10 mouse cellular contexts compared by ENCODE assay signal in the genomic region with DNA sequence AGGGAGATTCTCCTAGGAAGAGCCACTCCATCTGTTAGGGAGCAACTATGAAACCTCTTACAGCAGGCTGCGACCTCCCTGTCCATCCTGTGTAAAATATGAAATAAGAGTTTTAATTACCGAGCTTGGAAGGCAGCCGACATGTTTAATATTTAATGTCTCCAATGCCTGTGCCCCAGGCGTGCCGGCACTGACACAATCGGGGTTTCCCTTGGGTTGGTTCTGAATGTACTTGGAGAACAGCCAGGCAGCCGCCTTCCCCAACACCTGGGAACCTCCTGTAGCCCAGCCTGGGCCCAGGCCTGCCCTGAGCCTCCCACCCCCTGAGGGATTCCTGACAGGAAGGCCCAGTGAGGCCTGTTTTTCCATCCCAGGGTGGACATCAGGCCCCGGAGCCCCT. TPM values are rescaled to one million over a fixed set of nuclear protein-coding genes. Genes with fewer than 3 reads are reported as not detected.
DNase-seq lines count a peak whose midpoint lies in the region; ATAC-seq lines count a peak whose summit lies in the region.
"Had no signal": no experiment of that assay in that cellular context is flagged by ENCODE, and none has a peak within 500 bp of the region (broad histone marks: within the 10 kb centered on the region; RNA-seq: fewer than 3 reads in every experiment).

No protein-coding gene starts in this region.

- no peak for ATAC-seq in kidney, embryonic 16.5 days (ENCODE audit: low FRiP score, low TSS enrichment)
- no peak for ATAC-seq in hindbrain, embryonic 14.5 days (ENCODE audit: low FRiP score)
- ATAC-seq in neural tube, embryonic 14.5 days (ENCODE audit: low read depth): peak; percentile 50; the same call in 1 of the 2 replicates

- no peak overlapping the region for H3K9ac ChIP-seq in kidney, embryonic 16.5 days (replicated peaks; ENCODE audit: low read length)
- H3K9ac ChIP-seq in hindbrain, embryonic 14.5 days: no peak overlapping the region
- H3K9ac ChIP-seq in neural tube, embryonic 14.5 days (replicated peaks; ENCODE audit: low read depth, low read length): no peak overlapping the region
- H3K9ac ChIP-seq: liver, embryonic 14.5 days had no signal

- DNase-seq in kidney, adult 11 months: peak; percentile 30
- DNase-seq in hindbrain, embryonic 14.5 days (ENCODE audit: low spot score): no peak
- peak; percentile 49 for DNase-seq in kidney, postnatal 14 days
- DNase-seq in heart, postnatal 10 days: no peak
- no peak for DNase-seq in spleen, postnatal 14 days (ENCODE audit: low spot score in 2 of 2)
- DNase-seq in frontal cortex, postnatal 36 days (ENCODE audit: low spot score in 2 of 2): no peak

- 70% methylated on average over 8 of the region's 8 CpGs for WGBS in kidney, embryonic 16.5 days
- 60% methylated on average over 8 of the region's 8 CpGs for WGBS in hindbrain, embryonic 14.5 days
- 56% methylated on average over 8 of the region's 8 CpGs for WGBS in neural tube, embryonic 14.5 days

- no peaks in the 10 kb centered on the region for H3K4me1 ChIP-seq in kidney, embryonic 16.5 days (ENCODE audit: insufficient read depth, low read length)
- H3K4me1 ChIP-seq in hindbrain, embryonic 14.5 days (replicated peaks; ENCODE audit: control insufficient read depth, insufficient read depth, low read length): 0 out of 2 replicates have a peak, but pooled peaks cover 7% of the 10 kb centered on the region
- H3K4me1 ChIP-seq in neural tube, embryonic 14.5 days (ENCODE audit: control insufficient read depth, insufficient read depth, low read length): no peaks in the 10 kb centered on the region

- H3K36me3 ChIP-seq in kidney, embryonic 16.5 days (ENCODE audit: insufficient read depth, low read length): no peaks in the 10 kb centered on the region
- H3K36me3 ChIP-seq in hindbrain, embryonic 14.5 days (replicated peaks; ENCODE audit: control insufficient read depth, insufficient read depth): no peaks in the 10 kb centered on the region
- H3K36me3 ChIP-seq in neural tube, embryonic 14.5 days (ENCODE audit: control insufficient read depth, insufficient read depth, low read length): no peaks in the 10 kb centered on the region

- H3K9me3 ChIP-seq in kidney, embryonic 16.5 days (ENCODE audit: low read length): no peaks in the 10 kb centered on the region
- no peaks in the 10 kb centered on the region for H3K9me3 ChIP-seq in hindbrain, embryonic 14.5 days (ENCODE audit: control insufficient read depth, low read length)
- no peaks in the 10 kb centered on the region for H3K9me3 ChIP-seq in neural tube, embryonic 14.5 days (ENCODE audit: control insufficient read depth, low read length)

- intact Hi-C loops in heart, postnatal 10 days (cut with DNase I): loop anchor here (1.0 to 5.0 kb wide), 4 partner anchors 55 to 249 kb away; no protein-coding TSS in a partner anchor

- H3K27me3 ChIP-seq in kidney, embryonic 16.5 days (ENCODE audit: insufficient read depth, low read length): no peaks in the 10 kb centered on the region; the same call in 1 of the 2 replicates
- 0 out of 2 replicates have a peak, but pooled peaks cover 5% of the 10 kb centered on the region for H3K27me3 ChIP-seq in hindbrain, embryonic 14.5 days (ENCODE audit: control insufficient read depth, insufficient read depth, low read length)
- no peaks in the 10 kb centered on the region; the same call in 1 of the 2 replicates for H3K27me3 ChIP-seq in neural tube, embryonic 14.5 days (ENCODE audit: control insufficient read depth, insufficient read depth, low read length)

- H3K4me2 ChIP-seq in kidney, embryonic 16.5 days (replicated peaks; ENCODE audit: low read depth, low read length): no peak overlapping the region
- no peak overlapping the region for H3K4me2 ChIP-seq in hindbrain, embryonic 14.5 days (replicated peaks)
- no peak overlapping the region for H3K4me2 ChIP-seq in neural tube, embryonic 14.5 days (ENCODE audit: low read depth, low read length)

- H3K4me3 ChIP-seq in kidney, embryonic 16.5 days (ENCODE audit: low read length): no peak overlapping the region
- H3K4me3 ChIP-seq in hindbrain, embryonic 14.5 days (replicated peaks; ENCODE audit: low read length): no peak overlapping the region
- H3K4me3 ChIP-seq in neural tube, embryonic 14.5 days (ENCODE audit: low read depth, low read length): no peak overlapping the region
- H3K4me3 ChIP-seq: myocyte had no signal

- H3K27ac ChIP-seq in kidney, embryonic 16.5 days (ENCODE audit: low read length): no peak overlapping the region
- peak overlapping the region; percentile 27; the same call in 1 of the 2 replicates for H3K27ac ChIP-seq in hindbrain, embryonic 14.5 days
- H3K27ac ChIP-seq in neural tube, embryonic 14.5 days (ENCODE audit: low read depth, low read length): 0 out of 2 replicates have a peak overlapping the region, but pooled peaks have one; percentile 18
- H3K27ac ChIP-seq: liver, embryonic 14.5 days had no signal

RNA-seq across cellular contexts. Expression of a gene that starts 19.0 kb away (rescaled TPM):
- 17.7 and 20.8 TPM in 2 replicates for polyA plus RNA-seq in kidney, embryonic 16.5 days (2015; fragmentation: Nextera tagmentation; extraction: Ambion mirVana)
- polyA plus RNA-seq in hindbrain, embryonic 14.5 days (2014; fragmentation: Nextera tagmentation; extraction: Ambion mirVana): 30.5 and 31.6 TPM in 2 replicates
- polyA plus RNA-seq in neural tube, embryonic 14.5 days (2014; fragmentation: Nextera tagmentation; extraction: Ambion mirVana): 29.4 and 31.9 TPM in 2 replicates
- total RNA-seq in heart, postnatal 10 days (2021): 10 to 100 TPM; 20.1 to 20.5 TPM

RNA-seq across cellular contexts. Expression of a gene that starts 56.2 kb away (rescaled TPM):
- 6.9 and 7.1 TPM in 2 replicates for polyA plus RNA-seq in kidney, embryonic 16.5 days (2015; fragmentation: Nextera tagmentation; extraction: Ambion mirVana)
- polyA plus RNA-seq in hindbrain, embryonic 14.5 days (2014; fragmentation: Nextera tagmentation; extraction: Ambion mirVana): 10.6 and 11.2 TPM in 2 replicates
- 9.6 and 12.9 TPM in 2 replicates for polyA plus RNA-seq in neural tube, embryonic 14.5 days (2014; fragmentation: Nextera tagmentation; extraction: Ambion mirVana)
- total RNA-seq in heart, postnatal 10 days (2021): 10 to 100 TPM; 20.6 to 21.5 TPM

Comparison
In these comparisons a context has a peak if more than half of its experiments do, and no peak if none do; other contexts are left out.
1. DNase-seq: peak in kidney, adult 11 months (single experiment) and kidney, postnatal 14 days (single experiment); none in hindbrain, embryonic 14.5 days (single experiment), heart, postnatal 10 days (0 of 2), spleen, postnatal 14 days (0 of 2) and frontal cortex, postnatal 36 days (0 of 2).